Mouse (Mus musculus) testis, adult 2 months (tissue): ENCODE measurements around the gene Nkap.

Source experiments
- CTCF ChIP-seq: fragments of 200-500 bp; IDR thresholded peaks from 2 replicates; pipeline ENCODE4 v1.5.1; 2012; ENCODE audit warnings: low read depth, mild to moderate bottlenecking, inconsistent platforms, low read length, moderate library complexity; ENCODE audit not compliant: control insufficient read depth, insufficient read depth, insufficient replicate concordance
- POLR2A ChIP-seq: fragments of 200-500 bp; IDR thresholded peaks from 2 replicates; pipeline ENCODE4 v1.6.1; 2012; ENCODE audit warnings: low read depth, mild to moderate bottlenecking, inconsistent platforms, low read length, moderate library complexity; ENCODE audit not compliant: control insufficient read depth

DNA sequence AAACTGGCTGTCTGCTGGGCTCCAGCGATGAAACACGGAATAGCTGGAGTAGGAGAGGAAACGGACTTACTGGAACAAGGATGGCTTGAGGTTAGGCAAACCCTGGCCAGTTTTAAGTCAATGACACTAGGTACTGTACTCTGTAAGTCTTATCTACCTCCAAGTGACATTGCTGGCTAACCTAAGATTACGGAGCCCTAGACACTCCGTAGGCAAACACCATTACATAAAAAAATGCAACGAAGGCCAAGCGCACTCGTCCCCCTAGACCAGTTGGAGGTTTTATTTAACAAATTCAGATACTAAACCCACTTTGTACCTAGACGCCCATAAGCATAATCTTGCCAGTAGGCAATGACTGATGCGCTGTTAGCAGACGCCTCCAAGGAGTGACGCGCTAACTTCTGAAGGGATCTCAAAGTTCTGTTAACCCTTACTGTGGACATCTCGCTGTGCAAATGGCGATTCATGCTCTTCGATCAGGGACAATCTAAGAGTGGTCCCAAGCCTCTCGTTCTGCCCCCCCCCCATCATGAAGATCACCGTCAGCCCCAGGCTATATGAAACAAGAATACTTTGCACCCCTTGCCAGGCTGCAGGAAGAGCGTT is 42.2 kb upstream of the Nkap start:
- no peak for TF ChIP-seq POLR2A
- no peak for TF ChIP-seq CTCF
